Comparison of ENCODE assay signal across 36 mouse cellular contexts in genomic region chr7:5109301-5109700, GRCm38 (mm10). TPM values are rescaled to one million over a fixed set of nuclear protein-coding genes. Genes with fewer than 3 reads are reported as not detected.
DNase-seq lines count a peak whose midpoint lies in the region; ATAC-seq and TF ChIP-seq lines count a peak whose summit lies in the region.
"Had no signal": no experiment of that assay in that cellular context is flagged by ENCODE, and none has a peak within 500 bp of the region (broad histone marks: within the 10 kb centered on the region; RNA-seq: fewer than 3 reads in every experiment).

No protein-coding gene starts in this region.

- peak; percentile 36 for DNase-seq in forebrain, embryonic 11.5 days (ENCODE audit: low spot score)
- no peak for DNase-seq in forebrain, postnatal 0 days
- DNase-seq in liver, embryonic 14.5 days (ENCODE audit: low read depth in 3 of 3, low spot score in 3 of 3) = no peak
- DNase-seq in ES-CJ7 (ENCODE audit: low read depth, low spot score) = peak; percentile 73
- DNase-seq: adrenal gland, adult 2 months; adrenal gland, postnatal 14 days; cerebellum, adult 11 months; cerebellum, adult 2 months; cerebellum, adult 9-11 months; cerebellum, postnatal 25 days; embryo, embryonic 11 days; gastrocnemius, postnatal 10 days; gastrocnemius, postnatal 36 days; heart, postnatal 10 days; heart, postnatal 36 days; kidney, adult 11 months had no signal

- no peak overlapping the region for H3K4me3 ChIP-seq in forebrain, embryonic 11.5 days (ENCODE audit: low read depth, low read length)
- no peak overlapping the region for H3K4me3 ChIP-seq in forebrain, postnatal 0 days (ENCODE audit: low read depth, low read length)
- no peak overlapping the region for H3K4me3 ChIP-seq in liver, embryonic 14.5 days (ENCODE audit: insufficient read depth in 1 of 2, low read depth in 2 of 2, low read length in 2 of 2)
- H3K4me3 ChIP-seq in liver, embryonic 12.5 days = no peak overlapping the region
- H3K4me3 ChIP-seq in midbrain, embryonic 13.5 days (replicated peaks) = no peak overlapping the region
- no peak overlapping the region for H3K4me3 ChIP-seq in hindbrain, embryonic 12.5 days
- H3K4me3 ChIP-seq: forebrain, embryonic 10.5 days; forebrain, embryonic 15.5 days; heart, embryonic 12.5 days; heart, embryonic 15.5 days; hindbrain, embryonic 10.5 days had no signal

- no peak overlapping the region for H3K9ac ChIP-seq in forebrain, embryonic 11.5 days (ENCODE audit: low read length)
- no peak overlapping the region for H3K9ac ChIP-seq in forebrain, postnatal 0 days
- H3K9ac ChIP-seq in liver, embryonic 14.5 days (replicated peaks) = no peak overlapping the region
- H3K9ac ChIP-seq in liver, embryonic 12.5 days = no peak overlapping the region
- H3K9ac ChIP-seq in midbrain, embryonic 13.5 days (replicated peaks) = no peak overlapping the region
- no peak overlapping the region for H3K9ac ChIP-seq in hindbrain, embryonic 12.5 days
- H3K9ac ChIP-seq: forebrain, embryonic 15.5 days; heart, embryonic 12.5 days; heart, embryonic 15.5 days; hindbrain, embryonic 14.5 days had no signal

- no peak overlapping the region for H3K27ac ChIP-seq in forebrain, embryonic 11.5 days (ENCODE audit: low read depth, low read length)
- H3K27ac ChIP-seq in forebrain, postnatal 0 days (ENCODE audit: low read depth, low read length) = no peak overlapping the region
- no peak overlapping the region for H3K27ac ChIP-seq in liver, embryonic 14.5 days
- no peak overlapping the region for H3K27ac ChIP-seq in liver, embryonic 12.5 days
- no peak overlapping the region for H3K27ac ChIP-seq in midbrain, embryonic 13.5 days
- H3K27ac ChIP-seq in hindbrain, embryonic 12.5 days = no peak overlapping the region
- H3K27ac ChIP-seq: forebrain, embryonic 10.5 days; forebrain, embryonic 15.5 days; heart, embryonic 15.5 days; hindbrain, embryonic 10.5 days; hindbrain, embryonic 14.5 days; hindbrain, postnatal 0 days had no signal

- ATAC-seq in forebrain, embryonic 11.5 days (replicated peaks; ENCODE audit: low FRiP score) = no peak
- ATAC-seq in forebrain, postnatal 0 days = no peak
- ATAC-seq in liver, embryonic 14.5 days (ENCODE audit: insufficient read depth) = no peak
- ATAC-seq in liver, embryonic 12.5 days = no peak
- 0 out of 2 replicates have a peak, but pooled peaks have one; percentile 16 for ATAC-seq in neutrophil, adult 5-6 weeks (ENCODE audit: extremely low read depth, insufficient number of reproducible peaks, low FRiP score, poor library complexity, severe bottlenecking)
- ATAC-seq in midbrain, embryonic 13.5 days = no peak
- ATAC-seq in hindbrain, embryonic 12.5 days (ENCODE audit: low FRiP score) = no peak
- ATAC-seq: forebrain, embryonic 15.5 days; hindbrain, postnatal 0 days; inflammation-experienced regulatory T-cells, adult 6 months had no signal

- no peak overlapping the region for H3K4me2 ChIP-seq in forebrain, embryonic 11.5 days (ENCODE audit: low read depth, low read length, severe bottlenecking)
- H3K4me2 ChIP-seq in forebrain, postnatal 0 days (ENCODE audit: low read depth) = no peak overlapping the region
- no peak overlapping the region for H3K4me2 ChIP-seq in liver, embryonic 14.5 days (ENCODE audit: low read depth)
- H3K4me2 ChIP-seq in liver, embryonic 12.5 days = no peak overlapping the region
- no peak overlapping the region for H3K4me2 ChIP-seq in midbrain, embryonic 13.5 days (replicated peaks)
- H3K4me2 ChIP-seq in hindbrain, embryonic 12.5 days (replicated peaks) = no peak overlapping the region
- H3K4me2 ChIP-seq: forebrain, embryonic 15.5 days; heart, embryonic 12.5 days; heart, embryonic 15.5 days; hindbrain, embryonic 14.5 days had no signal

- no peak for TF ChIP-seq EP300 in liver, embryonic 14.5 days (IDR thresholded peaks at IDR 0.05; ENCODE audit: low read depth)

- no peaks in the 10 kb centered on the region for H3K36me3 ChIP-seq in forebrain, embryonic 11.5 days (ENCODE audit: control insufficient read depth, insufficient read depth, low read length)
- no peaks in the 10 kb centered on the region for H3K36me3 ChIP-seq in forebrain, postnatal 0 days (ENCODE audit: insufficient read depth)
- H3K36me3 ChIP-seq in liver, embryonic 14.5 days (replicated peaks; ENCODE audit: control insufficient read depth, insufficient read depth, low read depth) = no peaks in the 10 kb centered on the region
- H3K36me3 ChIP-seq in liver, embryonic 12.5 days = no peaks in the 10 kb centered on the region
- no peaks in the 10 kb centered on the region for H3K36me3 ChIP-seq in midbrain, embryonic 13.5 days
- no peaks in the 10 kb centered on the region for H3K36me3 ChIP-seq in hindbrain, embryonic 12.5 days
- H3K36me3 ChIP-seq: forebrain, embryonic 10.5 days; forebrain, embryonic 15.5 days; heart, embryonic 12.5 days; heart, embryonic 15.5 days; hindbrain, embryonic 10.5 days had no signal

- TF ChIP-seq CTCF in forebrain, postnatal 0 days (IDR thresholded peaks at IDR 0.05; ENCODE audit: low read depth) = no peak
- TF ChIP-seq CTCF in liver, embryonic 14.5 days (IDR thresholded peaks at IDR 0.05; ENCODE audit: low read depth) = 0 out of 2 replicates have a peak, but pooled peaks have one; percentile 13

- WGBS in forebrain, embryonic 11.5 days = 83% methylated on average over 8 of the region's 8 CpGs
- WGBS in forebrain, postnatal 0 days = 87% methylated on average over 8 of the region's 8 CpGs
- 68% methylated on average over 8 of the region's 8 CpGs for WGBS in liver, embryonic 14.5 days (ENCODE audit: insufficient replicate concordance)
- 76% methylated on average over 8 of the region's 8 CpGs for WGBS in liver, embryonic 12.5 days (ENCODE audit: insufficient replicate concordance)
- 85% methylated on average over 8 of the region's 8 CpGs for WGBS in midbrain, embryonic 13.5 days
- 85% methylated on average over 8 of the region's 8 CpGs for WGBS in hindbrain, embryonic 12.5 days

- H3K27me3 ChIP-seq in forebrain, embryonic 11.5 days (ENCODE audit: control insufficient read depth, insufficient read depth, low read length) = no peaks in the 10 kb centered on the region
- no peaks in the 10 kb centered on the region for H3K27me3 ChIP-seq in forebrain, postnatal 0 days (ENCODE audit: insufficient read depth, low read length)
- H3K27me3 ChIP-seq in liver, embryonic 14.5 days (ENCODE audit: control insufficient read depth, insufficient read depth, low read length) = no peaks in the 10 kb centered on the region
- no peaks in the 10 kb centered on the region for H3K27me3 ChIP-seq in liver, embryonic 12.5 days (replicated peaks)
- H3K27me3 ChIP-seq in midbrain, embryonic 13.5 days = no peaks in the 10 kb centered on the region
- no peaks in the 10 kb centered on the region for H3K27me3 ChIP-seq in hindbrain, embryonic 12.5 days
- H3K27me3 ChIP-seq: forebrain, embryonic 15.5 days; heart, embryonic 12.5 days; heart, embryonic 15.5 days had no signal

- no peaks in the 10 kb centered on the region for H3K4me1 ChIP-seq in forebrain, embryonic 11.5 days (replicated peaks; ENCODE audit: control insufficient read depth, insufficient read depth, low read length)
- H3K4me1 ChIP-seq in forebrain, postnatal 0 days (ENCODE audit: insufficient read depth) = no peaks in the 10 kb centered on the region
- H3K4me1 ChIP-seq in liver, embryonic 14.5 days (replicated peaks; ENCODE audit: control insufficient read depth in 2 of 2, insufficient read depth in 2 of 2, low read length in 1 of 2) = no peaks in the 10 kb centered on the region
- H3K4me1 ChIP-seq in liver, embryonic 12.5 days = no peaks in the 10 kb centered on the region
- no peaks in the 10 kb centered on the region for H3K4me1 ChIP-seq in midbrain, embryonic 13.5 days (replicated peaks)
- H3K4me1 ChIP-seq in hindbrain, embryonic 12.5 days = no peaks in the 10 kb centered on the region
- H3K4me1 ChIP-seq: forebrain, embryonic 10.5 days; forebrain, embryonic 15.5 days; heart, embryonic 15.5 days; hindbrain, embryonic 10.5 days had no signal

- H3K9me3 ChIP-seq in forebrain, embryonic 11.5 days (ENCODE audit: control insufficient read depth, low read length) = peaks cover 3% of the 10 kb centered on the region; the same call in 1 of the 2 replicates
- no peaks in the 10 kb centered on the region for H3K9me3 ChIP-seq in forebrain, postnatal 0 days (ENCODE audit: low read length)
- H3K9me3 ChIP-seq in liver, embryonic 14.5 days (ENCODE audit: control insufficient read depth, low read length) = no peaks in the 10 kb centered on the region
- no peaks in the 10 kb centered on the region for H3K9me3 ChIP-seq in liver, embryonic 12.5 days (replicated peaks)
- no peaks in the 10 kb centered on the region for H3K9me3 ChIP-seq in midbrain, embryonic 13.5 days
- no peaks in the 10 kb centered on the region for H3K9me3 ChIP-seq in hindbrain, embryonic 12.5 days (replicated peaks)
- H3K9me3 ChIP-seq: forebrain, embryonic 15.5 days; heart, embryonic 12.5 days; heart, embryonic 15.5 days had no signal

RNA-seq across cellular contexts. Expression of gene Rfpl4, which starts 7.4 kb away (rescaled TPM):
- polyA plus RNA-seq in forebrain, embryonic 11.5 days (2014; fragmentation: Nextera tagmentation; extraction: Ambion mirVana) = not detected in 2 replicates
- total RNA-seq in forebrain, postnatal 0 days (2014; rRNA removed) = not detected in 2 replicates
- not detected in 2 replicates for polyA plus RNA-seq in forebrain, postnatal 0 days (2015; fragmentation: Nextera tagmentation; extraction: Ambion mirVana)
- polyA plus RNA-seq in liver, embryonic 14.5 days (2012; rRNA removed) = not detected in 2 replicates
- not detected in 2 replicates for polyA plus RNA-seq in liver, embryonic 14.5 days (2014; fragmentation: Nextera tagmentation; extraction: Ambion mirVana)
- not detected in 2 replicates for polyA plus RNA-seq in liver, embryonic 12.5 days (2016; fragmentation: Nextera tagmentation; extraction: Ambion mirVana)
- total RNA-seq in neutrophil, adult 5-6 weeks (2017) = not detected in 2 replicates
- not detected in 2 replicates for polyA plus RNA-seq in midbrain, embryonic 13.5 days (2015; fragmentation: Nextera tagmentation; extraction: Ambion mirVana)
- not detected in 2 replicates for polyA plus RNA-seq in hindbrain, embryonic 12.5 days (2016; fragmentation: Nextera tagmentation; extraction: Ambion mirVana)
- total RNA-seq: adrenal gland, postnatal 14 days; adrenal gland, postnatal 4 days; common myeloid progenitor, adult 5-6 weeks; ES-E14; gastrocnemius, adult 18-20 months; gastrocnemius, postnatal 10 days; gastrocnemius, postnatal 36 days; granulocyte monocyte progenitor cell, adult 5-6 weeks; heart, adult 8-10 months; heart, postnatal 10 days; heart, postnatal 36 days; hindbrain, postnatal 0 days had no signal
- polyA plus RNA-seq: adrenal gland, adult 2 months; cerebellum, adult 2 months; embryonic facial prominence, embryonic 11.5 days; embryonic facial prominence, embryonic 14.5 days; forebrain, embryonic 10.5 days; forebrain, embryonic 15.5 days; heart, embryonic 12.5 days; heart, embryonic 15.5 days; hindbrain, embryonic 10.5 days; hindbrain, embryonic 14.5 days; hindbrain, postnatal 0 days; inflammation-experienced regulatory T-cells, adult 6 months had no signal

RNA-seq across cellular contexts. Expression of gene Rasl2-9, which starts 16.4 kb away (rescaled TPM):
- polyA plus RNA-seq in forebrain, embryonic 11.5 days (2014; fragmentation: Nextera tagmentation; extraction: Ambion mirVana) = 0.19 and 0.27 TPM in 2 replicates
- 0.15 and 0.24 TPM in 2 replicates for total RNA-seq in forebrain, postnatal 0 days (2014; rRNA removed)
- 0.47 and 0.65 TPM in 2 replicates for polyA plus RNA-seq in forebrain, postnatal 0 days (2015; fragmentation: Nextera tagmentation; extraction: Ambion mirVana)
- polyA plus RNA-seq in liver, embryonic 14.5 days (2012; rRNA removed) = 0.08 and 0.28 TPM in 2 replicates
- polyA plus RNA-seq in liver, embryonic 14.5 days (2014; fragmentation: Nextera tagmentation; extraction: Ambion mirVana) = 0.28 and 0.38 TPM in 2 replicates
- polyA plus RNA-seq in liver, embryonic 12.5 days (2016; fragmentation: Nextera tagmentation; extraction: Ambion mirVana) = 0.38 TPM in 1 of 2 replicates, not detected in the other
- 0.98 TPM in 1 of 2 replicates, not detected in the other for total RNA-seq in neutrophil, adult 5-6 weeks (2017)
- 0.38 and 0.41 TPM in 2 replicates for polyA plus RNA-seq in midbrain, embryonic 13.5 days (2015; fragmentation: Nextera tagmentation; extraction: Ambion mirVana)
- 0.31 and 0.41 TPM in 2 replicates for polyA plus RNA-seq in hindbrain, embryonic 12.5 days (2016; fragmentation: Nextera tagmentation; extraction: Ambion mirVana)
- total RNA-seq: common myeloid progenitor, adult 5-6 weeks; granulocyte monocyte progenitor cell, adult 5-6 weeks; hindbrain, postnatal 0 days had no signal
- polyA plus RNA-seq: forebrain, embryonic 15.5 days had no signal

RNA-seq across cellular contexts. Expression of gene Epn1, which starts 29.3 kb away (rescaled TPM):
- polyA plus RNA-seq in forebrain, embryonic 11.5 days (2014; fragmentation: Nextera tagmentation; extraction: Ambion mirVana) = 70.1 and 75.0 TPM in 2 replicates
- 341 and 347 TPM in 2 replicates for total RNA-seq in forebrain, postnatal 0 days (2014; rRNA removed)
- polyA plus RNA-seq in forebrain, postnatal 0 days (2015; fragmentation: Nextera tagmentation; extraction: Ambion mirVana) = 126 and 127 TPM in 2 replicates
- 54.4 and 57.5 TPM in 2 replicates for polyA plus RNA-seq in liver, embryonic 14.5 days (2012; rRNA removed)
- 45.4 and 56.7 TPM in 2 replicates for polyA plus RNA-seq in liver, embryonic 14.5 days (2014; fragmentation: Nextera tagmentation; extraction: Ambion mirVana)
- polyA plus RNA-seq in liver, embryonic 12.5 days (2016; fragmentation: Nextera tagmentation; extraction: Ambion mirVana) = 66.2 and 69.1 TPM in 2 replicates
- 118 and 130 TPM in 2 replicates for total RNA-seq in neutrophil, adult 5-6 weeks (2017)
- 73.5 and 80.1 TPM in 2 replicates for polyA plus RNA-seq in midbrain, embryonic 13.5 days (2015; fragmentation: Nextera tagmentation; extraction: Ambion mirVana)
- 74.5 and 79.6 TPM in 2 replicates for polyA plus RNA-seq in hindbrain, embryonic 12.5 days (2016; fragmentation: Nextera tagmentation; extraction: Ambion mirVana)

RNA-seq across cellular contexts. Expression of gene Vmn1r55, which starts 40.2 kb away (rescaled TPM):
- not detected in 2 replicates for polyA plus RNA-seq in forebrain, embryonic 11.5 days (2014; fragmentation: Nextera tagmentation; extraction: Ambion mirVana)
- total RNA-seq in forebrain, postnatal 0 days (2014; rRNA removed) = 0.08 TPM in 1 of 2 replicates, not detected in the other
- not detected in 2 replicates for polyA plus RNA-seq in forebrain, postnatal 0 days (2015; fragmentation: Nextera tagmentation; extraction: Ambion mirVana)
- not detected in 2 replicates for polyA plus RNA-seq in liver, embryonic 14.5 days (2012; rRNA removed)
- polyA plus RNA-seq in liver, embryonic 14.5 days (2014; fragmentation: Nextera tagmentation; extraction: Ambion mirVana) = not detected in 2 replicates
- 0.05 TPM in 1 of 2 replicates, not detected in the other for polyA plus RNA-seq in liver, embryonic 12.5 days (2016; fragmentation: Nextera tagmentation; extraction: Ambion mirVana)
- total RNA-seq in neutrophil, adult 5-6 weeks (2017) = not detected in 2 replicates
- 0.01 TPM in 1 of 2 replicates, not detected in the other for polyA plus RNA-seq in midbrain, embryonic 13.5 days (2015; fragmentation: Nextera tagmentation; extraction: Ambion mirVana)
- polyA plus RNA-seq in hindbrain, embryonic 12.5 days (2016; fragmentation: Nextera tagmentation; extraction: Ambion mirVana) = not detected in 2 replicates
- total RNA-seq: adrenal gland, adult 2 months; adrenal gland, postnatal 14 days; adrenal gland, postnatal 4 days; common myeloid progenitor, adult 5-6 weeks; ES-E14; gastrocnemius, adult 18-20 months; gastrocnemius, postnatal 10 days; gastrocnemius, postnatal 36 days; granulocyte monocyte progenitor cell, adult 5-6 weeks; heart, adult 8-10 months; heart, postnatal 10 days; heart, postnatal 36 days; hindbrain, postnatal 0 days had no signal
- polyA plus RNA-seq: adrenal gland, adult 2 months; cerebellum, adult 2 months; embryonic facial prominence, embryonic 14.5 days; heart, embryonic 12.5 days; heart, embryonic 15.5 days; hindbrain, embryonic 10.5 days; hindbrain, postnatal 0 days had no signal

RNA-seq across cellular contexts. Expression of gene U2af2, which starts 47.4 kb away (rescaled TPM):
- polyA plus RNA-seq in forebrain, embryonic 11.5 days (2014; fragmentation: Nextera tagmentation; extraction: Ambion mirVana) = 222 and 236 TPM in 2 replicates
- total RNA-seq in forebrain, postnatal 0 days (2014; rRNA removed) = 179 and 184 TPM in 2 replicates
- 92.7 and 101 TPM in 2 replicates for polyA plus RNA-seq in forebrain, postnatal 0 days (2015; fragmentation: Nextera tagmentation; extraction: Ambion mirVana)
- 110 and 132 TPM in 2 replicates for polyA plus RNA-seq in liver, embryonic 14.5 days (2012; rRNA removed)
- polyA plus RNA-seq in liver, embryonic 14.5 days (2014; fragmentation: Nextera tagmentation; extraction: Ambion mirVana) = 52.2 and 60.2 TPM in 2 replicates
- 97.6 and 109 TPM in 2 replicates for polyA plus RNA-seq in liver, embryonic 12.5 days (2016; fragmentation: Nextera tagmentation; extraction: Ambion mirVana)
- total RNA-seq in neutrophil, adult 5-6 weeks (2017) = 168 and 188 TPM in 2 replicates
- polyA plus RNA-seq in midbrain, embryonic 13.5 days (2015; fragmentation: Nextera tagmentation; extraction: Ambion mirVana) = 121 and 128 TPM in 2 replicates
- 136 and 138 TPM in 2 replicates for polyA plus RNA-seq in hindbrain, embryonic 12.5 days (2016; fragmentation: Nextera tagmentation; extraction: Ambion mirVana)

Comparison
In these comparisons a context has a peak if more than half of its experiments do, and no peak if none do; other contexts are left out.
1. DNase-seq: peak in forebrain, embryonic 11.5 days (single experiment) and ES-CJ7 (single experiment); none in forebrain, postnatal 0 days (single experiment) and liver, embryonic 14.5 days (0 of 3).